Mouse (Mus musculus) heart, postnatal 0 days (tissue): ENCODE measurements at regions not wholly inside any gene's neighbourhood (a gene's known extent, or its start where the extent isn't known, plus 50 kb on each side); places are given as distances from the start of the nearest gene placed in this dataset.

Experiments used
- CTCF ChIP-seq: IDR thresholded peaks from 2 replicates; pipeline ENCODE4 v1.5.1; 2016; ENCODE audit warnings: antibody characterized with exemption, control low read depth, low read depth
- EP300 ChIP-seq: IDR thresholded peaks from 2 replicates; pipeline ENCODE4 v1.6.1; 2016; ENCODE audit warnings: antibody characterized with exemption, low read depth

- no peak for TF ChIP-seq CTCF
- no peak for TF ChIP-seq EP300
Measured at GRCm38 (mm10) chr4:140385226-140385625, 138.6 kb upstream of the Igsf21 start.
